Mouse (Mus musculus) testis, adult 2 months (tissue): Measurements from ENCODE around the gene Lzts2.

Experiments
- CTCF ChIP-seq: fragments of 200-500 bp; IDR thresholded peaks from 2 replicates; pipeline ENCODE4 v1.5.1; 2012; ENCODE audit warnings: low read depth, mild to moderate bottlenecking, inconsistent platforms, low read length, moderate library complexity; ENCODE audit not compliant: control insufficient read depth, insufficient read depth, insufficient replicate concordance
- POLR2A ChIP-seq: fragments of 200-500 bp; IDR thresholded peaks from 2 replicates; pipeline ENCODE4 v1.6.1; 2012; ENCODE audit warnings: low read depth, mild to moderate bottlenecking, inconsistent platforms, low read length, moderate library complexity; ENCODE audit not compliant: control insufficient read depth

DNA sequence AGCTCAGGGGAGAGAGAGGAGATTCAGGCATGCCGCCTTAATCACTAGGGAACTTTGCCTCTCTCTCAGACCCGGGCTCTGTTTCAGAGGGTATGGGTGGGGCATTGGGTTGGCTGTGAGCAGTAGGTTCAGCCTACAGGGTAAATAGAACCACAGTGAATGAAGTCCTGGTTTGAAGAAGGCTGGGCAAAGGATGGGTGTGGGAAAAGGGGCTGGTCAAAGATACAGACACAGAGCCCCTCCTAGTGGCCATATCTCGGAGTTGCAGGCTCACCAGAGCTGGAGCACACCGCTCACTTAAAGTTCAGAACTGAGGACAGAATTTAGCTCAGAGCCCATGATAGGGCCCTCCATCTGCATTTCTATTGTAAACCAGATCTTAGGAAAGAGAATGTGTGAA is 17.6 kb downstream of the Lzts2 start:
- peak; percentile 75; the same call in 1 of the 2 replicates for TF ChIP-seq CTCF
- no peak for TF ChIP-seq POLR2A
